Comparison of ENCODE assay signal across 9 mouse cellular contexts in genomic region chr12:8547357-8547756, GRCm38 (mm10). TPM values are rescaled to one million over a fixed set of nuclear protein-coding genes. Genes with fewer than 3 reads are reported as not detected.
DNase-seq lines count a peak whose midpoint lies in the region; ATAC-seq and TF ChIP-seq lines count a peak whose summit lies in the region.
"Had no signal": no experiment of that assay in that cellular context is flagged by ENCODE, and none has a peak within 500 bp of the region (broad histone marks: within the 10 kb centered on the region; RNA-seq: fewer than 3 reads in every experiment).

No protein-coding gene starts in this region.

- TF ChIP-seq POLR2A in spleen, adult 2 months (IDR thresholded peaks at IDR 0.05; ENCODE audit: low read depth, low read length): no peak

- H3K4me2 ChIP-seq in embryonic facial prominence, embryonic 14.5 days (ENCODE audit: low read depth, low read length): no peak overlapping the region
- no peak overlapping the region for H3K4me2 ChIP-seq in kidney, embryonic 14.5 days (replicated peaks; ENCODE audit: low read depth, low read length)
- no peak overlapping the region for H3K4me2 ChIP-seq in midbrain, postnatal 0 days (ENCODE audit: low read depth, low read length, poor library complexity, severe bottlenecking)

- H3K4me3 ChIP-seq in embryonic facial prominence, embryonic 14.5 days (ENCODE audit: low read depth, low read length): no peak overlapping the region
- no peak overlapping the region for H3K4me3 ChIP-seq in kidney, embryonic 14.5 days (ENCODE audit: low read length)
- H3K4me3 ChIP-seq in midbrain, postnatal 0 days (ENCODE audit: low read depth, low read length): no peak overlapping the region
- no peak overlapping the region for H3K4me3 ChIP-seq in spleen, adult 2 months (ENCODE audit: extremely low read depth, insufficient read depth, insufficient read length)

- no peaks in the 10 kb centered on the region for H3K36me3 ChIP-seq in embryonic facial prominence, embryonic 14.5 days (ENCODE audit: control insufficient read depth, insufficient read depth, low read length)
- H3K36me3 ChIP-seq in kidney, embryonic 14.5 days (ENCODE audit: control insufficient read depth, insufficient read depth, low read length): no peaks in the 10 kb centered on the region
- no peaks in the 10 kb centered on the region for H3K36me3 ChIP-seq in midbrain, postnatal 0 days (ENCODE audit: insufficient read depth, low read length)
- no peaks in the 10 kb centered on the region for H3K36me3 ChIP-seq in spleen, adult 2 months (ENCODE audit: control insufficient read depth, insufficient read depth, low read length)

- H3K9ac ChIP-seq in embryonic facial prominence, embryonic 14.5 days (ENCODE audit: low read depth, low read length): no peak overlapping the region
- H3K9ac ChIP-seq in kidney, embryonic 14.5 days (ENCODE audit: low read depth, low read length): no peak overlapping the region
- H3K9ac ChIP-seq in midbrain, postnatal 0 days (replicated peaks; ENCODE audit: low read length, poor library complexity, severe bottlenecking): no peak overlapping the region

- 20% methylated on average over 11 of the region's 11 CpGs for WGBS in embryonic facial prominence, embryonic 14.5 days
- 18% methylated on average over 11 of the region's 11 CpGs for WGBS in kidney, embryonic 14.5 days
- 26% methylated on average over 11 of the region's 11 CpGs for WGBS in midbrain, postnatal 0 days
- 15% methylated on average over 11 of the region's 11 CpGs for WGBS in spleen, adult 2 months

- H3K27ac ChIP-seq in embryonic facial prominence, embryonic 14.5 days (replicated peaks; ENCODE audit: low read depth, low read length): no peak overlapping the region
- no peak overlapping the region for H3K27ac ChIP-seq in kidney, embryonic 14.5 days (ENCODE audit: low read depth, low read length)
- no peak overlapping the region for H3K27ac ChIP-seq in midbrain, postnatal 0 days (ENCODE audit: low read depth, low read length)
- H3K27ac ChIP-seq in spleen, adult 2 months (ENCODE audit: insufficient read depth, low read length): no peak overlapping the region

- no peaks in the 10 kb centered on the region for H3K27me3 ChIP-seq in embryonic facial prominence, embryonic 14.5 days (replicated peaks; ENCODE audit: control insufficient read depth, insufficient read depth, low read length)
- H3K27me3 ChIP-seq in kidney, embryonic 14.5 days (ENCODE audit: control insufficient read depth, insufficient read depth, low read length): no peaks in the 10 kb centered on the region
- no peaks in the 10 kb centered on the region for H3K27me3 ChIP-seq in midbrain, postnatal 0 days (ENCODE audit: insufficient read depth, low read length)
- no peaks in the 10 kb centered on the region for H3K27me3 ChIP-seq in spleen, adult 2 months (ENCODE audit: control insufficient read depth, insufficient read depth, low read length)

- ATAC-seq in embryonic facial prominence, embryonic 14.5 days (ENCODE audit: low read depth): peak; percentile 72
- ATAC-seq in kidney, embryonic 14.5 days (ENCODE audit: low FRiP score, low TSS enrichment): peak; percentile 65; the same call in 1 of the 2 replicates
- peak; percentile 66; the same call in 1 of the 2 replicates for ATAC-seq in midbrain, postnatal 0 days (ENCODE audit: low FRiP score)

- DNase-seq in A20 (ENCODE audit: low read depth, low spot score): peak; percentile 87
- peak; percentile 54 for DNase-seq in adrenal gland, postnatal 25 days
- peak; percentile 84 for DNase-seq in embryonic facial prominence, embryonic 14.5 days (ENCODE audit: low spot score)
- peak; percentile 66 to 73 for DNase-seq in heart, adult 9 months (ENCODE audit: low spot score in 2 of 2)
- peak; percentile 75 for DNase-seq in liver
- DNase-seq in midbrain, postnatal 0 days (ENCODE audit: low spot score): peak; percentile 87
- DNase-seq in spleen, adult 2 months (ENCODE audit: low read depth in 1 of 2, low spot score in 2 of 2): peak; percentile 45 to 63

- no peaks in the 10 kb centered on the region for H3K9me3 ChIP-seq in embryonic facial prominence, embryonic 14.5 days (ENCODE audit: control insufficient read depth, low read length)
- H3K9me3 ChIP-seq in kidney, embryonic 14.5 days (ENCODE audit: control insufficient read depth, low read length): no peaks in the 10 kb centered on the region
- H3K9me3 ChIP-seq in midbrain, postnatal 0 days (ENCODE audit: low read length): no peaks in the 10 kb centered on the region

- peak; percentile 97 for TF ChIP-seq CTCF in midbrain, postnatal 0 days (IDR thresholded peaks at IDR 0.05)
- peak; percentile 96; the same call in 1 of the 2 replicates for TF ChIP-seq CTCF in spleen, adult 2 months (IDR thresholded peaks at IDR 0.05; ENCODE audit: extremely low read depth, insufficient read depth, insufficient read length, insufficient replicate concordance)

- H3K4me1 ChIP-seq in embryonic facial prominence, embryonic 14.5 days (ENCODE audit: control insufficient read depth, insufficient read depth, low read length): no peaks in the 10 kb centered on the region
- no peaks in the 10 kb centered on the region for H3K4me1 ChIP-seq in kidney, embryonic 14.5 days (ENCODE audit: control insufficient read depth, insufficient read depth, low read length)
- no peaks in the 10 kb centered on the region for H3K4me1 ChIP-seq in midbrain, postnatal 0 days (ENCODE audit: insufficient read depth, low read length)
- H3K4me1 ChIP-seq in spleen, adult 2 months (ENCODE audit: control insufficient read depth, insufficient read depth, insufficient read length): no peaks in the 10 kb centered on the region

RNA-seq across cellular contexts. Expression of gene Rhob, which starts 47.5 kb away (rescaled TPM):
- total RNA-seq in adrenal gland, postnatal 25 days (2021): 182 and 212 TPM in 2 replicates
- polyA plus RNA-seq in embryonic facial prominence, embryonic 14.5 days (2014; fragmentation: Nextera tagmentation; extraction: Ambion mirVana): 72.8 and 76.8 TPM in 2 replicates
- polyA plus RNA-seq in kidney, embryonic 14.5 days (2014; fragmentation: Nextera tagmentation; extraction: Ambion mirVana): 38.3 and 43.6 TPM in 2 replicates
- total RNA-seq in midbrain, postnatal 0 days (2014; rRNA removed): 323 and 329 TPM in 2 replicates
- polyA plus RNA-seq in midbrain, postnatal 0 days (2015; fragmentation: Nextera tagmentation; extraction: Ambion mirVana): 74.1 and 75.1 TPM in 2 replicates
- 84.8 and 101 TPM in 2 replicates for polyA plus RNA-seq in spleen, adult 2 months (2012; rRNA removed)

RNA-seq across cellular contexts. Expression of gene Slc7a15, which starts 51.5 kb away (rescaled TPM):
- total RNA-seq in adrenal gland, postnatal 25 days (2021): not detected in 2 replicates
- polyA plus RNA-seq in embryonic facial prominence, embryonic 14.5 days (2014; fragmentation: Nextera tagmentation; extraction: Ambion mirVana): not detected in 2 replicates
- not detected in 2 replicates for polyA plus RNA-seq in kidney, embryonic 14.5 days (2014; fragmentation: Nextera tagmentation; extraction: Ambion mirVana)
- total RNA-seq in midbrain, postnatal 0 days (2014; rRNA removed): not detected in 2 replicates
- polyA plus RNA-seq in midbrain, postnatal 0 days (2015; fragmentation: Nextera tagmentation; extraction: Ambion mirVana): not detected in 2 replicates
- polyA plus RNA-seq in spleen, adult 2 months (2012; rRNA removed): not detected in 2 replicates
- total RNA-seq: adrenal gland, postnatal 4 days had no signal
